Mouse (Mus musculus): ENCODE measurements around the gene Taf5l.

Taf5l gene

DNA sequence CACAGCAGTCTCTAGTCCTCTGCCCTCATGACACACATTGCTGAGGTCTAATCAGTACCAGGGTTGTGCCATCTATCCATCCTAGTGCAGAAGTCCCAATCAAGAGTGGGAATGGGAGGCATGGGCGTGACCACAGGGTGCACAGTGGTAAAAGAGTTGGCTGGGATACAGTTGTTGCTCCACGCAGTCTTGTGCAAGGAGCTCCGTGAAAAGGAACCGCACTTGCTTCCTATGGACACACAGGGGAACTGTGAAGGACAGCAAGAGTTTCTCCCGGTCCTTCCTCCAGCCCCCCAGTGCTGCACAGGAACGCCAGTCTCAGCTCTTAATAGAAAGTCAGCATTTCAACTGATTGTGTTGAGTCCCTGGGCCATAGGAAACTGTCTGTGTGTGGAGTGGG, 61.7 kb downstream of the Taf5l start:
- no peak for DNase-seq

DNA sequence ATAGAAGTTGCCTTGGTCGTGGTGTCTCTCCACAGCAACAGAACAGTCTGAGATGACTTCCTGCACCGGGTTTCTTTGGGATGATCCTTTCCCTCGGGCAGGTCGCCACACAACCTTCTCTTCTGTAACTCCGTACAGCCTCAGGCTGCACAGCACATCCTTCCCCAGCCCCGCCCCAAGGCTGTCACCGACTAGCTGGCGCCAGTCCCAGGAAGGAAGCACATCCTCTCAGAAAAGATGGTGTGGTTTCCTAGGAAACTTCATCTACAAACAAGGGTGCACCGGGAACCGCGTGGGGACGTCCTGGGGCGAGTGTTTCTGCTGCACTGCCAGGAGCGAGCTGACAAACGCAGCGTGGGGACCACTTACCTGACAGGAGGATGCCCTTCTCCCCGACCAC, 63.1 kb downstream of the Taf5l start:
- peak; percentile 62 for DNase-seq

DNA sequence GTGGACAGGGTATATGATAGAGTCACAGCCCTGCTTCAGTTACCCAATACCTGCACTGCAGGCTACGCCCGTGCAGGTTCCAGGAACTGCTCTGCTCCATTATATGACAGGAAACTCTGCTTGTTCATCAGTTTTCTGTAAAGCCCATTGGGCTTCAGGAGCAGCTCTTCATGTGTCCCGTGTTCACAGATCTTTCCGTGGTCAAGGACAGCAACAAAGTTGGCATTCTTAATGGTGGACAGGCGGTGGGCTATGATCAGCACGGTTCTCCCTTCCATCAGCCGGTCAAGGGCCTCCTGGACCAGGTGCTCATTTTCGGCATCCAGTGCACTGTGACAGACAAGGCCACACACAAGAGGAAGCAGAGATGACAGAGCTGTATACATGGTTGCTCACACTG, 67.0 kb downstream of the Taf5l start:
- DNase-seq = no peak

DNA sequence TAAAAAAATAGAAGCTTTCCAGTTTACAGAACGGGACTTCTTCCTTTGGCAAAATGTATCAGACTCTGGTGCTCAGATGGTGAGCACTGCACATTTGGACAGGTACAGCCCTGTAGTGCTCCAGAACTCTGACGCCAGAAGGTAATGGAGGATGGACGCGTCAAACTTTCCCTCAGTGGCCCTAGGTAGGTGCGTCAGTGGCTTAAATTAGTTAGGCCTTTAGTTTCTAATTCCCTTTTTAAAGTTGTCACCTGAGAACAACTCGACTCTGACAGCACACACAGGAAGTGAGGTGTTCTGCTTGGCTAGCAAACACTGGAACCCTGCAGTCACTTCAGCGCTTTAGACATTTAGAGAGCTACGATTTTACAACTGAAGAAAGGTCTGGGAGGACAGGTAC, 67.5 kb downstream of the Taf5l start:
- DNase-seq = no peak

- peak; percentile 28 for DNase-seq
Observed at GRCm38 (mm10) chr8:123950077-123950802, 71.0 kb downstream of the Taf5l start.

DNA sequence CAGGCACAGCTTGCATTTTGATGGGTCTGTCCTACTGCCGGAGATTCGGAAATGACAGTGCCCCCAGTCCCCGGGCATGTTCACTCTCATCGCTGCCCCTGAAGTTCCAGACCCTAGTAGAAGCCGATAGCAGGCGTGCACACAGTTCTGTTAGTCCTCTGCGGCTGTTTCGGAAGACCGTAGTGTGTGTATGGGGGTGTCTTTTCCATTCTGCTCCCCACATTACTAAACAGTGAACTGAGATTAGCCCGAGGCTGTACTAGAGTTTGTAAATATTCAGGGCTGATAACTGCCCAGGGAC, 71.6 kb downstream of the Taf5l start:
- DNase-seq = no peak

- DNase-seq = peak; percentile 99
Observed at GRCm38 (mm10) chr8:123948942-123949685, 72.1 kb downstream of the Taf5l start, which contains the start of gene Nup133. TSS of gene Nup133 (minus strand) at chr8:123949265.
